Mouse (Mus musculus) effector memory CD4-positive, alpha-beta T cell, adult 7 months (primary cell): Measurements from ENCODE around the gene Olfr1163. TPM values are rescaled to one million over a fixed set of nuclear protein-coding genes. Genes with fewer than 3 reads are reported as not detected.

Experiments
- polyA plus RNA-seq: library from polyadenylated mRNA; unstranded; fragments of 100-300 nt; shearing (Covaris generic); gene quantifications from one replicate; pipeline ENCODE4 v1.2.1, GENCODE M21; 2017

Olfr1163 gene
- not detected for polyA plus RNA-seq

DNA sequence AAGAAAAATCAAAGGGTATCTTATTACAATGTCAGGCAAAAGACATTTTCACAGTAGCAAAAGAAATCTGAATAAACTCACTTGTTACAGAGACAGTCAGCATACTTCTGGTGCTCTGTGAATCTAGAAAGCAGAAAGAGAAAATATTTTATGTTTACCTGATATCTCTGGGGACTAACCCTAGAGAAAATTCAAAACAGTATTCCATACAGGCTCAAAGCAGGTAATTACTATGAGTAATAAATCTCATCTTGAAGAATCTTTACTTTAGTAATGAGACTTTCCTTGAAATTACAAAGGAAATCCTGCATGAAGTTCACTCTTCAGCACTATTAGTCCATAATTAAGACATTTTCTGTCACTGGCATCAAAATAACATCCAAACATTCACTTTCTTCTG is at the start of gene Olfr1163:
Gene Olfr1163, minus strand, starts transcription at position 101 of the 400 bp plus-strand sequence.

DNA sequence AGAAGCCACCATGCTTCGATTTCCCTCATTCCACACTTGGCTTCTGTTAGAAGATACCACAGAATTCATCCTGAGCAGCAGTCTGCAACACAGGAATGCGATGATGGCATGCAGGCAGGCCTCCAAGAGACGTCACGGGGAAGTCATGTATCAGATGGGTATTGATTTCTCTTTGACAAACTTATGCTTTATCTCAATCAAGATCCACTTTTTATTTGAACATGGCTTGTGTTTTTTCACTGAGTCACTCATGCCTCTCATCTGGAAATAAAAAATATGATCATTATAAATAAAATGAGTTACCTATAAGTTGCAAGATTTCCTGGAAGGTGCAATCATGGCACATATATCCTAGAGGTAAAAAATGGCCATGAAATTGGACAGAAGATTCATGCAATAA is 22.2 kb upstream of the Olfr1163 start, which contains the start of gene Olfr1164:
Gene Olfr1164, minus strand, starts transcription at position 101 of the 400 bp plus-strand sequence.

DNA sequence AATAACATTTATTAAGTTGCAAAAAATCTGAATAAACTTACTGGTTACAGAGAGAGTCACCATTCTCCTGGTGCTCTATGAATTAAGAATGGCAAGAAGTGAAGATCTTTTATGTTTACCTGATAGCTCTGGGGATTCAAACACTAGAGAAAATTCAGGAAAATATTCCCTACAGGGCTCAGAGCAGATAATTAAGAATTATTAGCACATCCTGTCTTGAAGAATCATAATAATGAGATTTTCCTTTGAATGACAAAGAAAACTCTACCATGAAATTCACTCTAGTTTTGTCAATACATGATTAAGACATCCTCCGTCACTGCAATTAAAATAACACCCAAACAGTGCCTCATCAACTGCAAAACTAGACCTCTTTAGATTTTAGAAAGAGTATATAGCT is 20.6 kb downstream of the Olfr1163 start, which contains the start of gene Olfr1162:
Gene Olfr1162, minus strand, starts transcription at position 101 of the 400 bp plus-strand sequence.

GRCm38 (mm10) chr2:88037599-88037998 is 34.0 kb downstream of the Olfr1163 start, which contains the start of gene Olfr73:
Gene Olfr73, minus strand, starts transcription at chr2:88037699.

GRCm38 (mm10) chr2:88022474-88022873 is 49.2 kb downstream of the Olfr1163 start, which contains the start of gene Olfr1161:
Gene Olfr1161, plus strand, starts transcription at chr2:88022774.

Other genes starting within 250 kb of the Olfr1163 start
- gene Olfr1148, start 241.3 kb downstream of the Olfr1163 start, polyA plus RNA-seq = 0.28 TPM
- gene Olfr1150-ps1, start 227.8 kb downstream of the Olfr1163 start, polyA plus RNA-seq = not detected
- not detected for gene Olfr1151, start 216.0 kb downstream of the Olfr1163 start, polyA plus RNA-seq
- gene Olfr1152, start 205.3 kb downstream of the Olfr1163 start, polyA plus RNA-seq = 0.09 TPM
- gene Olfr1153, start 176.9 kb downstream of the Olfr1163 start, polyA plus RNA-seq = not detected
- not detected for gene Olfr1154, start 166.7 kb downstream of the Olfr1163 start, polyA plus RNA-seq
- not detected for gene Olfr1155, start 126.7 kb downstream of the Olfr1163 start, polyA plus RNA-seq
- gene Olfr1156, start 118.7 kb downstream of the Olfr1163 start, polyA plus RNA-seq = 0.20 TPM
- gene Olfr1157, start 103.5 kb downstream of the Olfr1163 start, polyA plus RNA-seq = not detected
- gene Olfr74, start 97.2 kb downstream of the Olfr1163 start, polyA plus RNA-seq = not detected
- not detected for gene Olfr1158, start 81.7 kb downstream of the Olfr1163 start, polyA plus RNA-seq
- gene Olfr1160, start 63.6 kb downstream of the Olfr1163 start, polyA plus RNA-seq = 0.16 TPM
- gene Olfr1161, start 49.1 kb downstream of the Olfr1163 start, polyA plus RNA-seq = not detected
- gene Olfr73, start 34.1 kb downstream of the Olfr1163 start, polyA plus RNA-seq = not detected
- 0.10 TPM for gene Olfr1162, start 20.7 kb downstream of the Olfr1163 start, polyA plus RNA-seq
- not detected for gene Olfr1164, start 22.1 kb upstream of the Olfr1163 start, polyA plus RNA-seq
- gene Olfr1166, start 56.4 kb upstream of the Olfr1163 start, polyA plus RNA-seq = not detected
- not detected for gene Olfr1167, start 83.4 kb upstream of the Olfr1163 start, polyA plus RNA-seq
- not detected for gene Olfr1168, start 110.0 kb upstream of the Olfr1163 start, polyA plus RNA-seq
- gene Olfr1170, start 156.5 kb upstream of the Olfr1163 start, polyA plus RNA-seq = not detected
- gene Olfr1173, start 208.0 kb upstream of the Olfr1163 start, polyA plus RNA-seq = 0.10 TPM
- not detected for gene Olfr1174-ps, start 243.3 kb upstream of the Olfr1163 start, polyA plus RNA-seq